ENCODE assay signal across 25 mouse cellular contexts in genomic region chr4:88396995-88397521, GRCm38 (mm10). TPM values are rescaled to one million over a fixed set of nuclear protein-coding genes. Genes with fewer than 3 reads are reported as not detected.
DNase-seq lines count a peak whose midpoint lies in the region; ATAC-seq and TF ChIP-seq lines count a peak whose summit lies in the region.
"Had no signal": no experiment of that assay in that cellular context is flagged by ENCODE, and none has a peak within 500 bp of the region (broad histone marks: within the 10 kb centered on the region; RNA-seq: fewer than 3 reads in every experiment).

No protein-coding gene starts in this region.

- peak; percentile 93 for ATAC-seq in frontal cortex, adult (ENCODE audit: low TSS enrichment)
- ATAC-seq in lung, postnatal 0 days = no peak
- no peak for ATAC-seq in midbrain, embryonic 13.5 days
- ATAC-seq: forebrain, embryonic 15.5 days; inflammation-experienced regulatory T-cells, adult 6 months; midbrain, embryonic 15.5 days had no signal

- H3K9me3 ChIP-seq in lung, postnatal 0 days (ENCODE audit: low read length) = no peaks in the 10 kb centered on the region
- no peaks in the 10 kb centered on the region for H3K9me3 ChIP-seq in midbrain, embryonic 13.5 days
- H3K9me3 ChIP-seq: forebrain, embryonic 15.5 days; hindbrain, embryonic 10.5 days; hindbrain, embryonic 15.5 days; limb, embryonic 12.5 days; liver, embryonic 15.5 days; midbrain, embryonic 15.5 days; neural tube, embryonic 15.5 days had no signal

- no peaks in the 10 kb centered on the region for H3K27me3 ChIP-seq in lung, postnatal 0 days (replicated peaks; ENCODE audit: insufficient read depth, low read length)
- no peaks in the 10 kb centered on the region for H3K27me3 ChIP-seq in midbrain, embryonic 13.5 days
- H3K27me3 ChIP-seq: forebrain, embryonic 15.5 days; heart, embryonic 13.5 days; hindbrain, embryonic 15.5 days; limb, embryonic 12.5 days; liver, embryonic 15.5 days; midbrain, embryonic 15.5 days; neural tube, embryonic 15.5 days had no signal

- no peak overlapping the region for H3K4me2 ChIP-seq in lung, postnatal 0 days (replicated peaks; ENCODE audit: low read depth, low read length)
- no peak overlapping the region for H3K4me2 ChIP-seq in midbrain, embryonic 13.5 days (replicated peaks)
- H3K4me2 ChIP-seq: forebrain, embryonic 15.5 days; heart, embryonic 13.5 days; hindbrain, embryonic 15.5 days; limb, embryonic 12.5 days; liver, embryonic 15.5 days; midbrain, embryonic 15.5 days; neural tube, embryonic 15.5 days had no signal

- no peak for DNase-seq in frontal cortex, postnatal 14 days (ENCODE audit: low spot score in 2 of 2)
- peak; percentile 37 for DNase-seq in lung, postnatal 0 days (ENCODE audit: low spot score)
- DNase-seq in lung, postnatal 25 days (ENCODE audit: low spot score) = no peak
- DNase-seq in 3T3-L1 (ENCODE audit: low read depth, low spot score) = peak; percentile 74
- DNase-seq in brain, adult 2 months (ENCODE audit: low read depth, low spot score) = peak; percentile 35
- no peak for DNase-seq in layer of hippocampus, adult 8-10 months (ENCODE audit: low spot score in 2 of 2)
- DNase-seq: adrenal gland, adult 2 months; adrenal gland, postnatal 36 days; cerebellum, adult 8-10 months; cerebellum, postnatal 25 days; heart, adult 2 months; heart, postnatal 10 days; kidney, postnatal 14 days had no signal

- 45% methylated on average over 6 of the region's 6 CpGs for WGBS in lung, postnatal 0 days
- 85% methylated on average over 6 of the region's 6 CpGs for WGBS in midbrain, embryonic 13.5 days

- H3K27ac ChIP-seq in lung, postnatal 0 days (ENCODE audit: low read length) = no peak overlapping the region
- no peak overlapping the region for H3K27ac ChIP-seq in midbrain, embryonic 13.5 days
- H3K27ac ChIP-seq: forebrain, embryonic 15.5 days; heart, adult 2 months; heart, embryonic 13.5 days; hindbrain, embryonic 10.5 days; hindbrain, embryonic 15.5 days; left cerebral cortex, adult 2 months; limb, embryonic 12.5 days; liver, embryonic 15.5 days; midbrain, embryonic 15.5 days; neural tube, embryonic 15.5 days had no signal

- no peak overlapping the region for H3K4me3 ChIP-seq in lung, postnatal 0 days (ENCODE audit: low read depth, low read length)
- H3K4me3 ChIP-seq in midbrain, embryonic 13.5 days (replicated peaks) = no peak overlapping the region
- H3K4me3 ChIP-seq: forebrain, embryonic 15.5 days; heart, adult 2 months; heart, embryonic 13.5 days; hindbrain, embryonic 10.5 days; hindbrain, embryonic 15.5 days; left cerebral cortex, adult 2 months; limb, embryonic 12.5 days; liver, embryonic 15.5 days; midbrain, embryonic 15.5 days; neural tube, embryonic 15.5 days had no signal

- H3K9ac ChIP-seq in lung, postnatal 0 days (replicated peaks; ENCODE audit: low read depth) = no peak overlapping the region
- no peak overlapping the region for H3K9ac ChIP-seq in midbrain, embryonic 13.5 days (replicated peaks)
- H3K9ac ChIP-seq: forebrain, embryonic 15.5 days; heart, embryonic 13.5 days; hindbrain, embryonic 15.5 days; limb, embryonic 12.5 days; liver, embryonic 15.5 days; midbrain, embryonic 15.5 days; neural tube, embryonic 15.5 days had no signal

- no peaks in the 10 kb centered on the region for H3K4me1 ChIP-seq in lung, postnatal 0 days (ENCODE audit: insufficient read depth, low read depth, low read length)
- H3K4me1 ChIP-seq in midbrain, embryonic 13.5 days (replicated peaks) = no peaks in the 10 kb centered on the region
- H3K4me1 ChIP-seq: forebrain, embryonic 15.5 days; hindbrain, embryonic 10.5 days; hindbrain, embryonic 15.5 days; limb, embryonic 12.5 days; liver, embryonic 15.5 days; midbrain, embryonic 15.5 days; neural tube, embryonic 15.5 days had no signal

- no peaks in the 10 kb centered on the region for H3K36me3 ChIP-seq in lung, postnatal 0 days (ENCODE audit: insufficient read depth, low read length)
- peaks cover 7% of the 10 kb centered on the region for H3K36me3 ChIP-seq in midbrain, embryonic 13.5 days
- H3K36me3 ChIP-seq: forebrain, embryonic 15.5 days; limb, embryonic 12.5 days; liver, embryonic 15.5 days; midbrain, embryonic 15.5 days had no signal

- TF ChIP-seq EP300 in lung, postnatal 0 days (IDR thresholded peaks at IDR 0.05) = no peak

- TF ChIP-seq CTCF in lung, postnatal 0 days (IDR thresholded peaks at IDR 0.05) = no peak

RNA-seq across cellular contexts. Expression of gene Hacd4, which starts 41.7 kb away (rescaled TPM):
- polyA plus RNA-seq in lung, postnatal 0 days (2015; fragmentation: Nextera tagmentation; extraction: Ambion mirVana) = 10.2 and 11.3 TPM in 2 replicates
- 3.1 and 3.4 TPM in 2 replicates for polyA plus RNA-seq in midbrain, embryonic 13.5 days (2015; fragmentation: Nextera tagmentation; extraction: Ambion mirVana)
- total RNA-seq in layer of hippocampus, adult 8-10 months (2022) = 1 to 10 TPM; 1.0 to 2.8 (median 2.0) TPM

Comparison
In these comparisons a context has a peak if more than half of its experiments do, and no peak if none do; other contexts are left out.
1. DNase-seq: peak in lung, postnatal 0 days (single experiment), 3T3-L1 (single experiment) and brain, adult 2 months (single experiment); none in frontal cortex, postnatal 14 days (0 of 2), lung, postnatal 25 days (single experiment) and layer of hippocampus, adult 8-10 months (0 of 2).